Mouse (Mus musculus): ENCODE results near the gene Akr1c20. TPM values are rescaled to one million over a fixed set of nuclear protein-coding genes. Genes with fewer than 3 reads are reported as not detected.

The Akr1c20 gene
- total RNA-seq (2021): not detected
- long read RNA-seq, experiment 1: 0 reads
- long read RNA-seq, experiment 2: 0 reads

DNA sequence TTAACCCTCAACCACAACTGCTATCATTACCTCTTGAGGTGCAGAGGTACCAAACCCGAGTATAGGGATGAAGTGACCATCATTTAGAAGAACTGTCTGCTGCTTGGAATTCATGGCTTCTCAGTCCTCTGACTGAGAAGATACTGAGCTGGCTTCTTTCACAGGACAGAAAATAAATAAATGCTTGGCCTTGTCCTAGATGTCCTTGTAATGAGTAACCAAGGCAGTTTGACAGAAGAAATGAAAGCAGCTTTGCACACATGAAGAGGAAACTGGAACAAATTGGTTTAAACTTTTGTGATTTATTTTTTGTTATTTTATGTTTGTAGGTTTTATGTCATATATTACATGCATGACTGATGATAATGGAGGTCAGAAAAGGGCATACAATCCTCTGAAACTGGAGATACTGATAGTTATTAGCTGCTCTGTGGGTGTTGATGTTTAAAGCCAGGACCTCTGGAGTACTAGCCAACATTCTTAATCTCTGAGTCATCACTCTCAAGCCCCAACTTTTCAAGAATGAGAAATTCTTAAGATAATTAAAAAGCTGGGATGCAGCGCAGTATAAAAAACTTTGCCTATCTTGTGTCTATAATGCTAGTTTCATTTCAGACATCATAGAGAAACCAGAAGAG lies at the start of gene Akr1c20:
Gene Akr1c20, minus strand, starts transcription at position 145 of the 638 bp plus-strand sequence.
- no peak for DNase-seq (ENCODE audit: low spot score in 2 of 2)

DNA sequence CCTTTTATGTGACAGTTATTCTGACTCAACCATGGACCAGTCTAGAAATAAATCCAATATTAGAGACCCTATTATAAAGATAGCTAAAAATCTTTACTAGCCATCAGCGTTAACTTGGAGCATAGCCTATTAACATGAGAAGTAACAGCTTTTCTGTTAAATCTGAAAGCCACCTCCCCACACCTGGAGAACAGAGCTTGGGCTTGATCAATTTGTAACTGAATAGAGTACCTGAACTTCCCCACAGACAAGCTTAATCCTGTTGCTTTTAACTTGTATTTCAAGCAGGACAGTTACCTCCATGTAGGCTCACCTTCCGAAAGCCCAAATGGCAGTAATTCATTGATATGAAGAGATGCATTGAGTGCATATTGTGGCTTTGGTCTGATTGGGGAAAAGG lies 42.9 kb upstream of the Akr1c20 start:
- no peak for DNase-seq (ENCODE audit: low spot score in 2 of 2)

DNA sequence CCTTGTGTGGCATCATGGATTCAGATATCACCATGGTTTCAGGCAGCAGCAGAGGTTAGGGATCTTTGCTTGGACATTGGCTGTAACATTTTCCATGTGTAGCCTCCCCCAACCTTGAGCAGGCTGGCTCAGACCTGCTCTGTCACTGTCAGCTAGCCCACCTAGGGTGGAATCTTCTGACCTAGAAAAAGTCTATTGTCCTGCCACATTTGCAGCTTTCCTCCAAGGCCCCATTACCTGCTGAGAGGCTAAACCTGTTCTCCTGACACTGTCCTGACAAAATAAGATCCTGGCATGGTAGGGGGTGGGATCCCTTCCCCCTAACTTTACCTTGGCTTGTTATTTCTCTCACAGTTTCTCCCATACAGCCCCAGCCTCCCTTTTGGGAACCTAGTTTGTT lies 37.4 kb upstream of the Akr1c20 start:
- no peak for DNase-seq (ENCODE audit: low spot score in 2 of 2)

- no peak for DNase-seq (ENCODE audit: low spot score in 2 of 2)
Observed at GRCm38 (mm10) chr13:4559143-4559542, 36.0 kb upstream of the Akr1c20 start.

- no peak for DNase-seq (ENCODE audit: low spot score in 2 of 2)
Observed at GRCm38 (mm10) chr13:4514811-4515210, 8.3 kb downstream of the Akr1c20 start.

- no peak for DNase-seq (ENCODE audit: low spot score in 2 of 2)
Observed at GRCm38 (mm10) chr13:4467896-4468295, 55.2 kb downstream of the Akr1c20 start.

DNA sequence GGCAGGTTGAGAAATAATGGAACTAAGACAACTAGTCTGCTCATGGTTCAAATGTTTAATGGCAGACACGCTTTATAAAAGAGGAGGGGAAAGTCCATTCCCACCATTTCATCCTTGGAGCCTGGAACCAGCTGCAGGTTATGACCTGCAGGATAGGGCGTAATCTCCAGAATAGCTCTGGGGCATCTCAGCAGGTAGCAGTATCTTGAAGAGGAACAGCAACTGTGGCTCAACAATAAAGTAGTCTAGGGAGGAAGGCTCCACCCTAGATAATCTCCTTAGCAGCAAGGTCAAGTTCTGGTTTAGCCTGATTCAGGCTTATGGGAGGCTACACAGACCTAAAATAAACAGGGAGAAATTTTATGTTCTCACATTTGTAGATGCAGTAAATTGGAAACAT lies 57.5 kb downstream of the Akr1c20 start:
- DNase-seq (ENCODE audit: low spot score in 2 of 2): no peak

Other genes starting within 250 kb of the Akr1c20 start
- gene Akr1c12, start 243.9 kb downstream of the Akr1c20 start, total RNA-seq (2021): not detected
- gene Akr1c6, start 89.0 kb downstream of the Akr1c20 start, total RNA-seq (2021): not detected
- gene Akr1c21, start 50.7 kb upstream of the Akr1c20 start, total RNA-seq (2021): not detected
- gene Akr1e1, start 85.8 kb upstream of the Akr1c20 start, total RNA-seq (2021): 10 to 100 TPM; 16.7 to 18.4 TPM

All from layer of hippocampus, postnatal 14 days (tissue).